Mouse (Mus musculus): ENCODE data around the gene Tmem54. TPM values are rescaled to one million over a fixed set of nuclear protein-coding genes. Genes with fewer than 3 reads are reported as not detected.

Gene Tmem54
- total RNA-seq, 1 experiment: 10.0 TPM

DNA sequence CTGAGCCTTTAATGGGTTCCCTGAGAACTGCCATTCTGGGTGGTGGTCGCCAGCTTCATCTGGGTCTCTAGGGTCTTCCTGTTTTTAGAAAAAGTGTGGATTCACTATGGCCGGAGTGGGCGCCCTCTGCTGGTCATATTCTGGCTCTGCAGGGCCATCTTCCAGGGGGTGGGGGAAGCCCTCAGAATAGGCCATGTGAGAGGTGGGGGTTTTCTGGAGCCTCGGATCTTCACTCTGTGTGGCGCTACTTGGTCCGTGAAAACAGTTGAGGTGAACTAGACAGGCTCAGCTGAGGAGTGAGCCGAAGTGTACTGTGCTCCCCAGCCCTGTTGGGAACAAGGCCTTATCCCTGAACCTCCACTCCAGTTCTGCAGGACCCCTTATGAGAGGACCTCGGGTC lies 24.8 kb downstream of the Tmem54 start:
- peak; percentile 57 for DNase-seq (ENCODE audit: low read depth, low spot score)
- H3K4me1 ChIP-seq (ENCODE audit: control insufficient read depth in 2 of 2, insufficient read depth in 2 of 2, low read length in 2 of 2, poor library complexity in 1 of 2): peaks cover 0 to 28% of the 10 kb centered on the region in 2 experiments; a peak in 3 of 4 replicates
- no peaks in the 10 kb centered on the region for H3K9me3 ChIP-seq (ENCODE audit: control insufficient read depth, insufficient read depth, low read depth, low read length)
- H3K36me3 ChIP-seq (ENCODE audit: control insufficient read depth, insufficient read depth, low read length, poor library complexity, severe bottlenecking): no peaks in the 10 kb centered on the region
- peak overlapping the region; percentile 24; the same call in 1 of the 2 replicates for H3K9ac ChIP-seq (ENCODE audit: insufficient read depth, low read depth, low read length, poor library complexity, severe bottlenecking)
- TF ChIP-seq MAFK (IDR thresholded peaks at IDR 0.05; ENCODE audit: insufficient read depth, low read depth, low read length) (no peak), ZNF384 (IDR thresholded peaks at IDR 0.05; ENCODE audit: low read depth, low read length) (peak; percentile 53; the same call in 1 of the 2 replicates), HCFC1 (IDR thresholded peaks at IDR 0.05; ENCODE audit: borderline replicate concordance, insufficient read depth, low read length) (no peak), CHD2 (IDR thresholded peaks at IDR 0.05; ENCODE audit: low read depth, low read length) (no peak), ZC3H11A (IDR thresholded peaks at IDR 0.05; ENCODE audit: borderline replicate concordance, low read depth, low read length) (no peak)
- in situ Hi-C loops (cut with MboI; ENCODE audit: low sequenced_read_pairs in 2 of 2, unreplicated experiment in 2 of 2): no loop called here
- H3K27ac ChIP-seq (ENCODE audit: insufficient read depth, low read depth, low read length, poor library complexity, severe bottlenecking): peak overlapping the region; percentile 66; the same call in 1 of the 2 replicates
- peak overlapping the region; percentile 33 to 69 for H3K4me3 ChIP-seq (ENCODE audit: insufficient read depth in 1 of 2, low read depth in 1 of 2, low read length in 2 of 2, poor library complexity in 1 of 2, severe bottlenecking in 1 of 2)

DNA sequence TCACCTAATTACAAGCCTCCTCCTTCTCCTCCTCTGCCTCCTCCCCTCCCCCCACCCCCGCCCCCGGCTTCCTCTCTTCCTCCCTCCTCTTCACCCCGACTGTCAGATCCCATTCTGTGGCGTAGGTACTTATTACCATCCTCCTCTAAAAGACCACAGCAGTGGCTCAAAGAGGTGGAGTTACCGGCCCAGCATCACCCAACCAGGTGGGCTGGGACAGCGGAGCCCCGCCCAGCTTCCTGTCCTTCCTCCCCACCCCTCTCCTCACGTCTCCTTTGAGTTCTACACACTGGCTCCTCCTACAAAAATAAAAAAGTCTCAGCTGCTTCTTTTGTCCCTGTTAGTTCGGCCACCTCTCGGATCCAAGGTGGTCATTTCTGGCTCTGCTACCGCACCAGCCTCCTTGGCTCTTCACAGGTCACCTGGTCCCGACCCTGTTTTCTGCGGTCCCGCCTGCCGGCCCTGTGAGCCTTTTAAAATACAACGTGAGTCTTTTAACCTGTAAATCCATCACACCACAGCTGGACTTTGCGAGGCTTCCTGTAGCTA lies 25.5 kb downstream of the Tmem54 start:
- no peak overlapping the region; the same call in 1 of the 2 replicates for H3K27ac ChIP-seq (ENCODE audit: insufficient read depth, low read depth, low read length, poor library complexity, severe bottlenecking)

DNA sequence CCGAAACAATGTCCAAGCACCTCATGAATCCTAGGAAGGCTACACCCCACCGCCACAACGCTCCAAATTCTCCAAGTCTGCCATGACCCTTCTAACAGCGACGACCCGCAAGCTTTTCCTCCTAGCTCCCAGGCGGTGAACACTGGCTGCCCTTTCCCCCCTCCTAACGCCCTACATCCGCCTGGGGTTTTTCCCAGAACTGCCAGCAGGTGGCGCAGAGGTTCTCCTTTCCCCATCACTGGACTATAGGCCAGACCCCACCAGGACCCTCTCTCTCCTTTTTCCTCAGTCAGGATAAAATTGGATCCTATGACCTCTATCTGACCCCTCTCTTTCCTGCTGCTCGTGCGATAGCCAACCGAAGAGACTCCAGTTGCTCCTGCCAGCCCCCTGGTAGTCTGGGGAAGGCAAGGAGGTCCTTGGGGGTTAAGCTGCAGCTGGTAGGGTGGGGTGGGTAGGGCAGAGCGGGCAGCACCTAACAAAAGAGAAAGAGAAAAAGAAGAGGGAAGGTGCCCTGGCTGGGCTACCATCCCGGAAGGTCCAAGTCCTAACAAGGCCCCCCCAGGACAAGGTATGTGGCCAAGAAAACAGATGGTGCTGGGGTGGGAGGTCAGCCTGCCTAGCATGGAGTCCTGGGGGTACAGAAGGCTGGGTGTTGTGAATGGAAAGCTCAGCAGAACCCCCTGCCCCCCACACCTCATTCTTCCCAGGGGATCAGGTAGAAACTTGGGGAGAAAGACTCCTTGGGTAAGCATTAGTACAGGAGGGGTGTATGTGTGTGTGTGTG lies 29.6 kb downstream of the Tmem54 start:
- no peak for TF ChIP-seq ZC3H11A (IDR thresholded peaks at IDR 0.05; ENCODE audit: borderline replicate concordance, low read depth, low read length)
- no peak for TF ChIP-seq MAFK (IDR thresholded peaks at IDR 0.05; ENCODE audit: insufficient read depth, low read depth, low read length)
- TF ChIP-seq CHD2 (IDR thresholded peaks at IDR 0.05; ENCODE audit: low read depth, low read length): no peak
- no peak for TF ChIP-seq HCFC1 (IDR thresholded peaks at IDR 0.05; ENCODE audit: borderline replicate concordance, insufficient read depth, low read length)
- TF ChIP-seq ZNF384 (IDR thresholded peaks at IDR 0.05; ENCODE audit: low read depth, low read length): no peak
- H3K27ac ChIP-seq (ENCODE audit: insufficient read depth, low read depth, low read length, poor library complexity, severe bottlenecking): no peak overlapping the region
- no peaks in the 10 kb centered on the region for H3K9me3 ChIP-seq (ENCODE audit: control insufficient read depth, insufficient read depth, low read depth, low read length)
- peaks cover 0 to 7% of the 10 kb centered on the region in 2 experiments; a peak in 3 of 4 replicates for H3K4me1 ChIP-seq (ENCODE audit: control insufficient read depth in 2 of 2, insufficient read depth in 2 of 2, low read length in 2 of 2, poor library complexity in 1 of 2)
- H3K9ac ChIP-seq (ENCODE audit: insufficient read depth, low read depth, low read length, poor library complexity, severe bottlenecking): peak overlapping the region; percentile 41; the same call in 1 of the 2 replicates
- in situ Hi-C loops (cut with MboI; ENCODE audit: low sequenced_read_pairs in 2 of 2, unreplicated experiment in 2 of 2): no loop called here
- peak; percentile 83 for DNase-seq (ENCODE audit: low read depth, low spot score)
- no peak overlapping the region for H3K4me3 ChIP-seq (ENCODE audit: insufficient read depth in 1 of 2, low read depth in 1 of 2, low read length in 2 of 2, poor library complexity in 1 of 2, severe bottlenecking in 1 of 2)
- no peaks in the 10 kb centered on the region for H3K36me3 ChIP-seq (ENCODE audit: control insufficient read depth, insufficient read depth, low read length, poor library complexity, severe bottlenecking)

More for the DNA sequence above, 25.5 kb downstream of the Tmem54 start:
- peak; percentile 53 for TF ChIP-seq ZNF384 (IDR thresholded peaks at IDR 0.05; ENCODE audit: low read depth, low read length)
- no peak for TF ChIP-seq CHD2 (IDR thresholded peaks at IDR 0.05; ENCODE audit: low read depth, low read length)
- in situ Hi-C loops (cut with MboI; ENCODE audit: low sequenced_read_pairs in 2 of 2, unreplicated experiment in 2 of 2): no loop called here
- H3K4me1 ChIP-seq (ENCODE audit: control insufficient read depth in 2 of 2, insufficient read depth in 2 of 2, low read length in 2 of 2, poor library complexity in 1 of 2): peaks cover 0 to 21% of the 10 kb centered on the region in 2 experiments; a peak in 3 of 4 replicates
- peak overlapping the region; percentile 46; the same call in 1 of the 2 replicates for H3K9ac ChIP-seq (ENCODE audit: insufficient read depth, low read depth, low read length, poor library complexity, severe bottlenecking)
- H3K4me3 ChIP-seq (ENCODE audit: insufficient read depth in 1 of 2, low read depth in 1 of 2, low read length in 2 of 2, poor library complexity in 1 of 2, severe bottlenecking in 1 of 2): peak overlapping the region; percentile 37 to 69
- H3K36me3 ChIP-seq (ENCODE audit: control insufficient read depth, insufficient read depth, low read length, poor library complexity, severe bottlenecking): no peaks in the 10 kb centered on the region
- no peaks in the 10 kb centered on the region for H3K9me3 ChIP-seq (ENCODE audit: control insufficient read depth, insufficient read depth, low read depth, low read length)
- DNase-seq (ENCODE audit: low read depth, low spot score): peak; percentile 82

DNA sequence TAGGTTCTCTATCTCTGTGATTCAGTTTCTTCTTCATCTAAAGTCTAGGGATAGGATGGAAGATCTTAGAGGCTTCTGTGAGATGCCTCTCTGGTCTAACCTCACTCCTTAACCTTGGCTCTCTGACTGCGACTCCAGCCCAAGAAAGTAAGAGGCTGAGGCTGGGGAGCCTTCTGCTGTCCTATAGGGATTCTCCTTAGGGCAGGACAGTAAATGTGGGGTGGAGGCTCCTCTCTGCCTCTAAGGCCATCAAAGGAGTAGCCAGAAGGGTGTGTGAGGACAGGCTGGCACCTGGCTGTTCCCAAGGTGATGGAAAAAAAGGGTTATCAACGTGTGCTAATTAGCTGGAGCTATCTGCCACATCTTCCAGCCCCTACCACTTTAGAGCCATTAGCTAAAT lies 30.3 kb downstream of the Tmem54 start:
- in situ Hi-C loops (cut with MboI; ENCODE audit: low sequenced_read_pairs in 2 of 2, unreplicated experiment in 2 of 2): no loop called here
- Histone ChIP-seq H3K9ac (ENCODE audit: insufficient read depth, low read depth, low read length, poor library complexity, severe bottlenecking) (no peak overlapping the region), H3K9me3 (ENCODE audit: control insufficient read depth, insufficient read depth, low read depth, low read length) (no peaks in the 10 kb centered on the region), H3K36me3 (ENCODE audit: control insufficient read depth, insufficient read depth, low read length, poor library complexity, severe bottlenecking) (no peaks in the 10 kb centered on the region), H3K4me1 (ENCODE audit: control insufficient read depth in 2 of 2, insufficient read depth in 2 of 2, low read length in 2 of 2, poor library complexity in 1 of 2) (peaks cover 0 to 3% of the 10 kb centered on the region in 2 experiments; a peak in 2 of 4 replicates), H3K27ac (ENCODE audit: insufficient read depth, low read depth, low read length, poor library complexity, severe bottlenecking) (no peak overlapping the region), H3K4me3 (ENCODE audit: insufficient read depth in 1 of 2, low read depth in 1 of 2, low read length in 2 of 2, poor library complexity in 1 of 2, severe bottlenecking in 1 of 2) (no peak overlapping the region)
- no peak for DNase-seq (ENCODE audit: low read depth, low spot score)
- TF ChIP-seq CHD2 (IDR thresholded peaks at IDR 0.05; ENCODE audit: low read depth, low read length) (no peak), HCFC1 (IDR thresholded peaks at IDR 0.05; ENCODE audit: borderline replicate concordance, insufficient read depth, low read length) (no peak), MAFK (IDR thresholded peaks at IDR 0.05; ENCODE audit: insufficient read depth, low read depth, low read length) (no peak), ZC3H11A (IDR thresholded peaks at IDR 0.05; ENCODE audit: borderline replicate concordance, low read depth, low read length) (no peak), ZNF384 (IDR thresholded peaks at IDR 0.05; ENCODE audit: low read depth, low read length) (no peak)
